Comparison of ENCODE assay signal across 1 mouse cellular context in genomic region chr15:103347275-103347684, GRCm38 (mm10).
A peak's percentile ranks its signal among the peaks of the same experiment; 100 is the strongest.
TF ChIP-seq lines count a peak whose summit lies in the region.

No protein-coding gene starts in this region.

TF ChIP-seq in CH12.LX, 34 proteins besides CTCF, POLR2A, EP300 and RAD21 (continued from another document):
- peak; percentile 78; the same call in 1 of the 2 replicates for TF ChIP-seq MYC (IDR thresholded peaks at IDR 0.05; ENCODE audit: low read depth, low read length)
- no peak for TF ChIP-seq ZKSCAN1 (IDR thresholded peaks at IDR 0.05; ENCODE audit: borderline replicate concordance, low read depth, low read length)
- TF ChIP-seq BHLHE40 (IDR thresholded peaks at IDR 0.05; ENCODE audit: low read depth, low read length), result peak; percentile 30; the same call in 1 of the 2 replicates
- TF ChIP-seq ELF1 (IDR thresholded peaks at IDR 0.05; ENCODE audit: low read depth, low read length), result peak; percentile 63
- TF ChIP-seq MAX (IDR thresholded peaks at IDR 0.05; ENCODE audit: low read length), result peak; percentile 53; the same call in 1 of the 2 replicates
- TF ChIP-seq MAZ (IDR thresholded peaks at IDR 0.05; ENCODE audit: low read depth, low read length), result peak; percentile 99
- TF ChIP-seq TCF12 (IDR thresholded peaks at IDR 0.05; ENCODE audit: low read depth, low read length), result 0 out of 2 replicates have a peak, but pooled peaks have one; percentile 41
- TF ChIP-seq SIN3A (IDR thresholded peaks at IDR 0.05; ENCODE audit: low read length), result peak; percentile 59; the same call in 1 of the 2 replicates
- no peak for TF ChIP-seq TBP (conservative IDR thresholded peaks at IDR 0.05; ENCODE audit: low read depth, low read length)
- TF ChIP-seq ZC3H11A (IDR thresholded peaks at IDR 0.05; ENCODE audit: low read depth, low read length), result peak; percentile 43
- peak; percentile 54 for TF ChIP-seq MEF2A (IDR thresholded peaks at IDR 0.05; ENCODE audit: borderline replicate concordance, low read depth, low read length)
- peak; percentile 65; the same call in 1 of the 2 replicates for TF ChIP-seq MXI1 (IDR thresholded peaks at IDR 0.05; ENCODE audit: low read depth, low read length)
- TF ChIP-seq POLR2AphosphoS2 (IDR thresholded peaks at IDR 0.05; ENCODE audit: low read depth, low read length), result no peak
- peak; percentile 80 for TF ChIP-seq ZNF384 (IDR thresholded peaks at IDR 0.05; ENCODE audit: low read depth, low read length)
- TF ChIP-seq ZMIZ1 (IDR thresholded peaks at IDR 0.05; ENCODE audit: low read depth, low read length), result no peak
- TF ChIP-seq NRF1 (IDR thresholded peaks at IDR 0.05; ENCODE audit: low read depth, low read length), result 0 out of 2 replicates have a peak, but pooled peaks have one; percentile 23
- TF ChIP-seq PAX5 (IDR thresholded peaks at IDR 0.05; ENCODE audit: low read length), result no peak
- TF ChIP-seq JUND (conservative IDR thresholded peaks at IDR 0.05; ENCODE audit: low read depth, low read length), result peak; percentile 90
- TF ChIP-seq CHD2 (IDR thresholded peaks at IDR 0.05; ENCODE audit: low read length), result no peak
- peak; percentile 57; the same call in 1 of the 2 replicates for TF ChIP-seq NELFE (IDR thresholded peaks at IDR 0.05; ENCODE audit: low read depth, low read length)
- TF ChIP-seq SMC3 (IDR thresholded peaks at IDR 0.05; ENCODE audit: low read depth, low read length), result peak; percentile 94
- TF ChIP-seq JUN (IDR thresholded peaks at IDR 0.05; ENCODE audit: insufficient read depth, low read depth, low read length), result no peak
- no peak for TF ChIP-seq E2F4 (IDR thresholded peaks at IDR 0.05; ENCODE audit: insufficient replicate concordance, low read depth, low read length)
- no peak for TF ChIP-seq GABPA (IDR thresholded peaks at IDR 0.05; ENCODE audit: insufficient replicate concordance, low read depth, low read length)
- no peak for TF ChIP-seq USF1 (IDR thresholded peaks at IDR 0.05; ENCODE audit: low read depth, low read length)
